Mouse (Mus musculus): ENCODE results near the gene Exosc3. TPM values are rescaled to one million over a fixed set of nuclear protein-coding genes. Genes with fewer than 3 reads are reported as not detected.
A peak's percentile ranks its signal among the peaks of the same experiment; 100 is the strongest.
"Not testable (repeated sequence)": the region's sequence is repeated elsewhere in the genome, so short reads cannot be mapped to it uniquely, and the experiment has no call there.

The Exosc3 gene
- polyA plus RNA-seq (2017; shearing (Covaris generic)) = 10 to 100 TPM; 30.8 to 38.4 TPM

- ATAC-seq = peak; percentile 52
Measured at GRCm38 (mm10) chr4:45342286-45343155, at the start of gene Exosc3. Gene Exosc3, minus strand, starts transcription at chr4:45342732.

DNA sequence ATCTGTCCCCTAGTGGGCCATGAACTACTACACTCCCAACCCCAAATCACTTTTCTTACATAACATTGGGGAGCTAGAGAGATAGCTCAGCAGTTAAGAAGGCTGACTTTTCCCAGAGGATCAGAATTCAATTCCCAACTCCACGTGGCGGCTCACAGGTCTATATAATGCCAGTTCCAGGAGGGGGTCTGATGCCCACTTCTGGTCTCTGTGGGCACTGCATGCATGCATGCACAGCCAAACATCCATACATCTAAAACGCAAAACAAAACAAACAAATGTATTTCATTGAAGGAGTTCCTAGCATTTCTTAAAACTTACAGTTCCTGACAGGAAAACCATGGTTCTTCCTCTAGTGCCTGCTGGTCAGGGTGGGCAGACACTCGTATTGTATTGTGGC is 49.6 kb upstream of the Exosc3 start:
- ATAC-seq = no peak

DNA sequence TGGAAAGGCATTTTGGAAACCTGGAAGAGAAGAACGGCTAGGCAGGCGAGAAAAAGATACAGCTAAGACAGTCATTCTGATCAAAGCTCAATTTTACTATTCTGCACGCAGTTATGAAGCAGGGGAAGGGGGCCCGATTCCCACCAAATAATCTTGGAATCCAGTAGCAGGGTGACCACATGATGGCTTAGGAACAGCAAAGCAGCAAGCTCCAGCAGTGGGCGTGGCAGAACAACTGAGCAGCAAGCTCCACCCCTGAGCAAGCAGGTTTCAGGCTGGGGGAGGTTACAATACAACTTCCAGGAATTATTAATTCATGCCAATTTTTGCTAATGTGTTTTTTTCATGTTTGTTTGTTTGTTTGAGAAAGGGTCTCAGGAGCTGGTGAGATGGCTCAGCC is 44.8 kb upstream of the Exosc3 start:
- ATAC-seq = not testable (repeated sequence)

- not testable (repeated sequence) for ATAC-seq
Measured at GRCm38 (mm10) chr4:45382133-45382532, 39.6 kb upstream of the Exosc3 start.

GRCm38 (mm10) chr4:45380903-45381580 is 38.5 kb upstream of the Exosc3 start:
- ATAC-seq = not testable (repeated sequence)

- no peak for ATAC-seq
Measured at GRCm38 (mm10) chr4:45376573-45376972, 34.0 kb upstream of the Exosc3 start.

- no peak for ATAC-seq
Measured at GRCm38 (mm10) chr4:45374879-45375278, 32.3 kb upstream of the Exosc3 start.

DNA sequence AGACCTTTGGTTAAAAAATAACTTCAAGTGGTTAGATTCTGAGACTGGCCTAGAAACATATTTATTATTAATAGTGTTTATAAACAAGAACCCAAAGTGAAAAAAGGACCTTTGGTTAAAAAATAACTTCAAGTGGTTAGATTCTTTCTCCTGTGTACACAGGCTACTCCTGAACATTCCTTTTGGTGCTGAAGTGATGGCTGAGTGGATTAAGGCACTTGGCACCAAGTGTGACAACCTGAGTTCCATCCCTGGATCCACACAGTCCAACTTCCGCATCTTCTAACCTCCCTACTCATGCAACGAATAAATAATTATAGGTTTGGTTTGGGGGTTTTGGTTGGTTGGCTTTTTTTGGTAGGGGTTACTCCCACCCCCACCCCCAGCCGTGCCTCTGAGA is 28.7 kb upstream of the Exosc3 start:
- no peak for ATAC-seq

DNA sequence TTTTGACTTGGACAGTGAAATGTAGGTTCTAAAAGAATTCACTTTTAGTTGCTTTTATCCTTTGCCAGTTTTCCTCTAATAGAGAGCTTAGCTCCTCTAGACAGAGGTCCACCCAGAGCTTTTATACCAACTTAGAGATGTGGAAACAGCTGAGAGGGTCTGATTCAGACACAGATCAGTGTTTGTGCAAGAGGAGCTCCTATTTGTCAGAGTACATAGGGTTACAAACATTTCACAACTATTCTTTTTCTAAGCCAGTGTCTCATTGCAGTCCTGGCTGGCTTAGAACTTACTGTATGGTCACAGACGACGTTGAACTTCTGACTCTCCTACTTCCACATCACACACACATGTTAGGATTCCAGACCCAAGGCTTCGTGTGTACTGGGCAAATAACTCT is 14.1 kb upstream of the Exosc3 start:
- ATAC-seq = no peak

GRCm38 (mm10) chr4:45341669-45342249 is 773 bp downstream of the Exosc3 start, which contains the start of gene Dcaf10:
Gene Dcaf10, plus strand, starts transcription at chr4:45342101.
- peak; percentile 87 for ATAC-seq

GRCm38 (mm10) chr4:45341226-45341625 is 1.3 kb downstream of the Exosc3 start:
- no peak for ATAC-seq

DNA sequence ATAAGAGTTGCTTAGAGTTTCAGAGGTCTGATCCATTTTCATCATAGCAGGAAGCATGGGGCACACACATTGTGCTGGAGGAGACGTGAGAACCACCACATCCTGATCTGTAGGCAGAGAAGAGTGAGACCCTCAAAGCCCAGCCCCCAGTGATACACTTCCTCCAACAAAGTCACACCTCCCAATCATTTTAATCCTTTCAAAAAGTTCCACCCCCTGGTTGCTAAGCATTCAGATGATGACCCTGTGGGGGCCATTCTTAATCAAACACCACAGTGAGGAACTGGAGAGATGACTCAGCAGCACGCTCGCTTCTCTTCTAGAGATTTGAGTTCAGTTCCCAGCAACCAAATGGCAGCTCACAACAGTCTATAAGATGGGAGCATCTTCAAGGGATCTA is 10.1 kb downstream of the Exosc3 start:
- no peak for ATAC-seq

- ATAC-seq = no peak
Measured at GRCm38 (mm10) chr4:45331139-45331538, 11.4 kb downstream of the Exosc3 start.

GRCm38 (mm10) chr4:45320159-45320816 is 22.2 kb downstream of the Exosc3 start:
- peak; percentile 92 for ATAC-seq

DNA sequence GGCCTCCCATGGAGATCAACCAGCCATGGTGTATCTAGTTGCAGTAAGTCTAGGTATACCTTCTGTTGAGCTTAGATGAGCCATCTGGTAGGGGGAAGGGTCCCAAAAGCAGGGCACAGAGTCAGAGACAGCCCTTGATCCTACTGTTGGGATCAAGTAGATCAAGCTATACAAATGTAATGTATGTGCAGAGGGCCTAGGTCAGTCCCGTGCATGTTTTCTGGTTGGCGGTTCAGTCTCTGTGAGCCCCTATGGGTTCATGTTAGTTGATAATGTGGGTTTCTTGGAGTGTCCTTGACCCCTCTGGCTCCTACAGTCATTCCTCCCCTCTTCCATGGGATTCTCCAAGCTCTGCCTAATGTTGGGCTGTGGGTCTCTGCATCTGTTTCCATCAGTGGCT is 31.5 kb downstream of the Exosc3 start:
- ATAC-seq = no peak

DNA sequence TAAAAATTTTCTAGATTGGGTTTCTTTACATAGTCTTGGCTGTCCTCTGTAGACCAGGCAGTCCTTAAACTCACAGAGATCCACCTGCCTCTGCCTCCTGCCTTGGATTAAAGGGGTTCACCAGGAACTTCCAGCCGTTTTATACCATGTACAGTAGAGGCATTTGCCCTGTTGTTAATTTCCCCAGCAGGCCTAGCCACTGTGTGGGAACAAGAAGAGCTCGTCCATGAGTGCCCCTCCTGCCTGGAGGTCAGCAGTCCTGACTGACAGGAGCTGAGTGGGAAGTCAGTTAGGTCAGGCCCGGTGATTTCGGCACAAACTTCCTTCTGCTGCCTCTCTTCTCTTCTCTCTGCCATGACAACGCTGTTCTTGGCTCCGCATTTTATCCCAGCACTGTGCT is 33.9 kb downstream of the Exosc3 start:
- no peak for ATAC-seq

GRCm38 (mm10) chr4:45308046-45308445 is 34.5 kb downstream of the Exosc3 start:
- ATAC-seq = no peak

DNA sequence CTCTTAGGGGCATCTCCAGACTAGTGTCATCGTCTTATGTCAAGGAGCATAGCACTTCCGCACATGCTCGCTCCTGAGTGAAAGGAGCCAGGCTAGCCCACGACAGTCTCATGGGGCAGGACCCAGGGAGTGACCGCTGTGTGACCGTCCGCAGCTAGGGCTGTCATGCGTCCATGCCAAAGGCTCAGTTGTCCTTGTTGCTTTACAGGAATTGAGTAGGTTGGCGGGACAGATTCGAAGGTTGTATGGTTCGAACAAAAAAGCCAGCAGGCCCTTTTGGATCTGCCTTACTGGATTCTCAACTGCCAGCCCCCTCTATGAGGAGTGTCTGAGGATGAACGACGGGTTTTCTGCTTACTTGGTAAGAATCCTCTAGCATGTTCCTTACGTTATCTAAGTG is 37.0 kb downstream of the Exosc3 start:
- no peak for ATAC-seq

DNA sequence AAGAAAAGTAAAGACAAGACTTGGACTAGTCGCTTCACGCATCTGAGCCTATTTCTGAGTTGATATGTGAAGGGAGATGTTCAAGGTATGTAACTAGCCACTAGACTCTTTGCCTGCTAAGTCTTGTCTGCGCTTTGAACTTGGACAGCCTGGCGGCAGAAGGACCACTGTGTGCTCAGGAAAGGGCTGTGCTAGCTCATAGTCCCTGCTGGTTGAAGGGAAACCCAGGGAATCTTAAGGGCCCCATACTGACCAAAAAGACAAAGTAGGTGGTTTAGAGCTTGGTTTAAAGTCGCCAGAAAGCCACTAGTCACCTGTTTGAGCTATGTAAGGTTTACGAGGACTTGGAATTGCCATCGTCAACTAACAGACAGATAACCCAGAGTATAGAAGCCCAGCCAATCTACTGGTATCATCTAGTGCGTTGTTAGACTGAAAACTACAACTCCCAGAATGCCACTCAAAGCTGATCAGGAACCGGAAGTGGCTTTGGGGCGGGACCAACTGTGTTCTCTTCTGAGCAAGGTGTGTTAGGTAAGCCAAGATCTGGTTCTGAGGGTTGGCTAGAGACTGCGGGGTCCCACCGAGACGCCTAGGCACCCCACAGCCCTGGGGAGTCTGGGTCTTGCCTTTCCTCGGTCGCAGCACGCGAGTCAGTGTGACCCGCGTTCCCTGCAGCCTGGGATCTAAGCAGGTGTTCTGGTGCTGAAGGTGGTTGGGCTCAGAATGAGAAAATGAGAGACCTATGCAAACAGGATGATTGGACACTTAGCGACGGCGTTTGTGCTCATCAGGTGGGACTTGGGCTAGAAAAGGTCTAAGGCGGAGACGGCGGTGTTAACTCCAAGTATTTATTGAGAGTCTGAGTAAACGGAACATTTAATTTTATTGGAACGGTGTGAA is 45.6 kb downstream of the Exosc3 start, which contains the start of gene Trmt10b:
TSS of gene Trmt10b (plus strand) at position 466 of the 903 bp plus-strand sequence.
- peak; percentile 100 for ATAC-seq

DNA sequence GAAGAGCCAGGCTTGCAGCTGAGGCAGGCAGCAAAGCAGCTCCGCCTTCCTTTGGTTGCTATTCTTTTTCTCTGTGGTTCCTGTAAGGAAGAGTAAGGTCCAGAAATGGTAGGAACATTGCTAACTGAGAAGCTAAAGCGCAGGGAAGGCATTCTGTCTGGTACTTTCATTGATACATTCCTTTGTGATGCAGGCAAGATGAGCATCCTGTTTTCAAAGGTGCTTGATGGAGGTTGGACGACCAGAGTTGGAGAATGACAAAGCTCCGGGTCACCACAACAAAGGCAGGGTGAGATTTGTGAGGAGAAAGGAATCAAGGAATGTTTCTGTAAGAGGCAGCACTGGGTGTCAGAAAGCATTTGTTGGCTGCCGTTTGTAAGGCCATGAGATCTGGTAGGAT is 54.6 kb downstream of the Exosc3 start:
- no peak for ATAC-seq

GRCm38 (mm10) chr4:45286318-45286717 is 56.2 kb downstream of the Exosc3 start:
- no peak for ATAC-seq
